Mouse (Mus musculus) liver, postnatal 0 days (tissue): Measurements from ENCODE around the gene Tiam1.

Experiments used
- CTCF ChIP-seq: sonication (generic); IDR thresholded peaks from 2 replicates; pipeline ENCODE4 v1.5.1; 2016; ENCODE audit warnings: antibody characterized with exemption, low read depth
- EP300 ChIP-seq: IDR thresholded peaks from 2 replicates; pipeline ENCODE4 v1.6.1; 2016; ENCODE audit warnings: antibody characterized with exemption, low read depth, mild to moderate bottlenecking

DNA sequence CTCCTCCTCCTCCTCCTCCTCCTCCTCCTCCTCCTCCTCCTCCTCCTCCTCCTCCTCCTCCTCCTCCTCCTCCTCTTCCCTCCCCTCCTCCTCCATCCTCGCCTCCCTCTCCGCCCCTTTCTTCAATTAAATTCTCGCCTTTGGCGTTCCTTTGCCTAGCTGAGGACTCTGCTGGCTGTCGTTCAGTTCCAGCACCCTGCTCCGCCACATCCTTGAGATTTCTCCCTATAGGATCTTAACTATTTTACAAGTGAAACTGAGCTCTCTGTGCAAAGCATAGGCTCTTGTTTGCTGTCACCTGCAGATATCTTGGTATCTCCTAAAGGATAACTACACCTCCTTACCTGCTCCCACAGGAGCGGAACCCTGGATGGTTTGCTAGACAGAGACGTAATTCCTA, 182.7 kb downstream of the Tiam1 start:
- no peak for TF ChIP-seq CTCF
- no peak for TF ChIP-seq EP300
